Mouse (Mus musculus) kidney, adult 2 months (tissue): ENCODE measurements at regions not wholly inside any gene's neighbourhood (a gene's known extent, or its start where the extent isn't known, plus 50 kb on each side); places are given as distances from the start of the nearest gene placed in this dataset.

Experiments
- DNase-seq: peaks from one replicate; pipeline ENCODE4 v3.0.0; 2021
- H3K27ac ChIP-seq: fragments of 200-500 bp; 2 replicates; pipeline ENCODE4 v1.5.1; 2012; ENCODE audit warnings: low read depth, low read length, control low read depth, inconsistent platforms; ENCODE audit not compliant: insufficient read depth
- H3K27me3 ChIP-seq: fragments of 200-500 bp; replicated peaks from 2 replicates; pipeline ENCODE4 v1.6.1; 2012; ENCODE audit warnings: mild to moderate bottlenecking, moderate library complexity, low read length, inconsistent platforms; ENCODE audit not compliant: control insufficient read depth, insufficient read depth
- H3K36me3 ChIP-seq: fragments of 200-500 bp; 2 replicates; pipeline ENCODE4 v1.6.1; 2012; ENCODE audit warnings: mild to moderate bottlenecking, moderate library complexity, low read length, inconsistent platforms; ENCODE audit not compliant: control insufficient read depth, insufficient read depth
- H3K4me1 ChIP-seq: fragments of 200-500 bp; 2 replicates; pipeline ENCODE4 v1.6.1; 2011; ENCODE audit warnings: low read length; ENCODE audit not compliant: control insufficient read depth, insufficient read depth
- H3K4me3 ChIP-seq: fragments of 200-500 bp; 2 replicates; pipeline ENCODE4 v1.5.1; 2011; ENCODE audit warnings: mild to moderate bottlenecking, low read depth, low read length, control low read depth; ENCODE audit not compliant: insufficient read depth
- CTCF ChIP-seq: fragments of 200-500 bp; conservative IDR thresholded peaks from 2 replicates; pipeline ENCODE4 v1.5.1; 2011; ENCODE audit warnings: low read depth, mild to moderate bottlenecking, control low read depth, low read length, moderate library complexity, mixed read lengths; ENCODE audit not compliant: insufficient read depth, insufficient read length
- POLR2A ChIP-seq: fragments of 200-500 bp; IDR thresholded peaks from one replicate; pipeline ENCODE4 v1.6.1; 2011; ENCODE audit warnings: low read depth, low read length, control low read depth
- WGBS: fragments of 180-500 bp; shearing (Covaris S2); methylation state at CpG from one replicate; pipeline ENCODE4 v1.1.7; 2018; 5-methylcytosine and 5-hydroxymethylcytosine counted together

GRCm38 (mm10) chr1:159135301-159135700 is 96.8 kb upstream of the Cop1 start:
- 7% methylated on average over 10 of the region's 10 CpGs for WGBS
- Histone ChIP-seq H3K27ac (no peak overlapping the region), H3K27me3 (no peaks in the 10 kb centered on the region), H3K36me3 (no peaks in the 10 kb centered on the region), H3K4me3 (no peak overlapping the region), H3K4me1 (no peaks in the 10 kb centered on the region)
- peak; percentile 70 for DNase-seq
- TF ChIP-seq POLR2A (no peak), CTCF (peak; percentile 89)

GRCm38 (mm10) chr1:159147788-159148497 is 84.2 kb upstream of the Cop1 start:
- Histone ChIP-seq H3K4me3 (no peak overlapping the region), H3K27me3 (no peaks in the 10 kb centered on the region), H3K27ac (no peak overlapping the region), H3K36me3 (no peaks in the 10 kb centered on the region), H3K4me1 (no peaks in the 10 kb centered on the region)
- DNase-seq = no peak
- TF ChIP-seq POLR2A (no peak), CTCF (no peak)
- WGBS = 91% methylated on average over 8 of the region's 8 CpGs

GRCm38 (mm10) chr1:159148498-159149187 is 83.5 kb upstream of the Cop1 start:
- DNase-seq = no peak
- 70% methylated on average over 9 of the region's 9 CpGs for WGBS
- no peaks in the 10 kb centered on the region for H3K36me3 ChIP-seq
- no peaks in the 10 kb centered on the region for H3K27me3 ChIP-seq
- TF ChIP-seq CTCF = no peak
- no peak for TF ChIP-seq POLR2A
- H3K27ac ChIP-seq = no peak overlapping the region
- no peak overlapping the region for H3K4me3 ChIP-seq
- H3K4me1 ChIP-seq = no peaks in the 10 kb centered on the region

GRCm38 (mm10) chr1:159149207-159149606 is 82.9 kb upstream of the Cop1 start:
- Histone ChIP-seq H3K4me3 (no peak overlapping the region), H3K36me3 (no peaks in the 10 kb centered on the region), H3K27ac (no peak overlapping the region), H3K27me3 (no peaks in the 10 kb centered on the region), H3K4me1 (no peaks in the 10 kb centered on the region)
- TF ChIP-seq CTCF (no peak), POLR2A (no peak)
- WGBS = 91% methylated on average over 6 of the region's 6 CpGs
- DNase-seq = no peak

GRCm38 (mm10) chr1:159149721-159150120 is 82.4 kb upstream of the Cop1 start:
- TF ChIP-seq CTCF (no peak), POLR2A (no peak)
- Histone ChIP-seq H3K4me1 (no peaks in the 10 kb centered on the region), H3K4me3 (no peak overlapping the region), H3K27me3 (no peaks in the 10 kb centered on the region), H3K36me3 (no peaks in the 10 kb centered on the region), H3K27ac (no peak overlapping the region)
- no peak for DNase-seq
- 60% methylated on average over 6 of the region's 6 CpGs for WGBS

DNA sequence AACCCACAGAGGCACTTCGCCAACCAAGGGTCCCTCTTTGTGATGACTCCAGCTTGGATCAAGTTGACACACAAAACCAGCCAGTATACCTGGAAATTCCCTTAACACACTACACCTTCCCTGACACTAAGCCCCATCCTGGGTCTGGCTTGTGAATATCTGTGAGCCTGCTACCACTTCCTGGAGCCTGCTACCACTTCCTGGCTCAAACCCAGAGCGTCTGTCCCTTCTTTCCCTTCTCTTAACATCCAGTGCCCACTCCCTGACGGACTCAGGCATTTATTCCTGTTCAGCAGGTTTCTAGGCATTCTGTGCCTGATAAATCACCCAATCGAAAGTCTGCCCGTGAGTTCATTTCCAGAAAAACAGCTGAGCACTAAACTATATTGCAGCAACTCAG is 81.8 kb upstream of the Cop1 start:
- TF ChIP-seq CTCF (no peak), POLR2A (no peak)
- whole genome bisulfite sequencing = 68% methylated on average over 5 of the region's 5 CpGs
- no peak for DNase-seq
- no peak overlapping the region for H3K27ac ChIP-seq
- H3K27me3 ChIP-seq = no peaks in the 10 kb centered on the region
- H3K4me1 ChIP-seq = no peaks in the 10 kb centered on the region
- no peak overlapping the region for H3K4me3 ChIP-seq
- no peaks in the 10 kb centered on the region for H3K36me3 ChIP-seq

- Histone ChIP-seq H3K27me3 (no peaks in the 10 kb centered on the region), H3K4me3 (no peak overlapping the region), H3K36me3 (no peaks in the 10 kb centered on the region), H3K4me1 (no peaks in the 10 kb centered on the region), H3K27ac (no peak overlapping the region)
- DNase-seq = no peak
- 46% methylated on average over 3 of the region's 3 CpGs for WGBS
- TF ChIP-seq POLR2A (no peak), CTCF (no peak)
Measured at GRCm38 (mm10) chr1:159156428-159156827, 75.7 kb upstream of the Cop1 start.
